Mouse (Mus musculus): ENCODE results near the gene Ldlrad1. TPM values are rescaled to one million over a fixed set of nuclear protein-coding genes. Genes with fewer than 3 reads are reported as not detected.

Ldlrad1 gene
- total RNA-seq, 2 experiments from 2014 or later = not detected

GRCm38 (mm10) chr4:107253125-107254091, 44.4 kb downstream of the Ldlrad1 start, which contains the start of the genes Lrrc42 and Hspb11:
Gene Lrrc42, minus strand, starts transcription at chr4:107253532.
Gene Hspb11, plus strand, starts transcription at chr4:107253593.
- ATAC-seq (ENCODE audit: poor library complexity, severe bottlenecking) = peak; percentile 91

GRCm38 (mm10) chr4:107254414-107254813, 45.4 kb downstream of the Ldlrad1 start:
- no peak for ATAC-seq (ENCODE audit: poor library complexity, severe bottlenecking)

DNA sequence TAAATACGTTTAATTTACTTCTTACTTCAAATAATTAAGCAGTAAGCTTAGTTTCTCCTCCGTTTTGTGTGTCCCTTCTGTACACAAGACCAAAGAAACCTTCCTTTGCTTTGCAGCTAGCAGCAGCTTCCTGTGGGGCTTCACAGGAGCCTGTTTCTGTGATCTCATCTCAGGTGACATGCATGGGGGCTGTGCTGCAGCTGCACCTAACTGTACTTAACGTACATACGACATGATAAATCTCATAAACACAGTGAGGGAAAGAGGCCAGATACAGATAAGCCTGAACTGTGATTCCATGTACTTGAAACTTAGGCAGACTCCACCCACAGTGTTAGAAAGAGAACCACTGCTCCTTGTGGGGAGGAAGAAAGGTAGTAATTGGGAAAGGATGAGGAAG, 51.0 kb downstream of the Ldlrad1 start:
- no peak for ATAC-seq (ENCODE audit: poor library complexity, severe bottlenecking)

Other genes starting within 250 kb of the Ldlrad1 start
- gene Mrpl37, start 142.3 kb upstream of the Ldlrad1 start, total RNA-seq (2015) = 45.3 and 53.6 TPM in 2 replicates
- gene Mrpl37, start 142.3 kb upstream of the Ldlrad1 start, total RNA-seq (2017) = 29.6 and 40.2 TPM in 2 replicates
- gene Cyb5rl, start 142.2 kb upstream of the Ldlrad1 start, total RNA-seq (2015) = 1.7 and 3.3 TPM in 2 replicates
- 5.5 and 7.8 TPM in 2 replicates for gene Cyb5rl, start 142.2 kb upstream of the Ldlrad1 start, total RNA-seq (2017)
- gene Cdcp2, start 112.3 kb upstream of the Ldlrad1 start, total RNA-seq (2015) = not detected in 2 replicates
- not detected in 2 replicates for gene Cdcp2, start 112.3 kb upstream of the Ldlrad1 start, total RNA-seq (2017)
- 288 and 354 TPM in 2 replicates for gene Tmem59, start 30.8 kb upstream of the Ldlrad1 start, total RNA-seq (2015)
- gene Tmem59, start 30.8 kb upstream of the Ldlrad1 start, total RNA-seq (2017) = 165 and 181 TPM in 2 replicates
- gene Tceanc2, start 30.1 kb upstream of the Ldlrad1 start, total RNA-seq (2015) = 26.5 and 30.8 TPM in 2 replicates
- gene Tceanc2, start 30.1 kb upstream of the Ldlrad1 start, total RNA-seq (2017) = 33.3 and 36.7 TPM in 2 replicates
- gene Lrrc42, start 44.4 kb downstream of the Ldlrad1 start, total RNA-seq (2015) = 11.0 and 14.4 TPM in 2 replicates
- 3.2 and 16.3 TPM in 2 replicates for gene Lrrc42, start 44.4 kb downstream of the Ldlrad1 start, total RNA-seq (2017)
- 17.1 and 23.3 TPM in 2 replicates for gene Hspb11, start 44.4 kb downstream of the Ldlrad1 start, total RNA-seq (2015)
- gene Hspb11, start 44.4 kb downstream of the Ldlrad1 start, total RNA-seq (2017) = 8.6 and 15.3 TPM in 2 replicates
- not detected in 2 replicates for gene Dio1, start 98.0 kb downstream of the Ldlrad1 start, total RNA-seq (2015)
- not detected in 2 replicates for gene Dio1, start 98.0 kb downstream of the Ldlrad1 start, total RNA-seq (2017)
- gene Yipf1, start 105.2 kb downstream of the Ldlrad1 start, total RNA-seq (2015) = 73.0 and 82.7 TPM in 2 replicates
- 59.2 and 61.3 TPM in 2 replicates for gene Yipf1, start 105.2 kb downstream of the Ldlrad1 start, total RNA-seq (2017)
- 49.1 and 51.8 TPM in 2 replicates for gene Ndc1, start 158.6 kb downstream of the Ldlrad1 start, total RNA-seq (2015)
- gene Ndc1, start 158.6 kb downstream of the Ldlrad1 start, total RNA-seq (2017) = 27.7 and 32.6 TPM in 2 replicates
- 0.07 and 0.85 TPM in 2 replicates for gene Glis1, start 225.4 kb downstream of the Ldlrad1 start, total RNA-seq (2015)
- gene Glis1, start 225.4 kb downstream of the Ldlrad1 start, total RNA-seq (2017) = 0.04 TPM in 1 of 2 replicates, not detected in the other

Measured in megakaryocyte, adult 5-6 weeks (primary cell).